Mouse (Mus musculus): ENCODE results near the gene Spock2. TPM values are rescaled to one million over a fixed set of nuclear protein-coding genes. Genes with fewer than 3 reads are reported as not detected.

The Spock2 gene
- 9.2 TPM for polyA plus RNA-seq (2017; shearing (Covaris generic))

GRCm38 (mm10) chr10:60106146-60106530 lies at the start of gene Spock2:
Gene Spock2, plus strand, starts transcription at chr10:60106219.

Other genes with a start within 250 kb of the Spock2 start
- gene Dnajb12, start 226.7 kb upstream of the Spock2 start, polyA plus RNA-seq (2017; shearing (Covaris generic)), result 17.6 TPM
- 60.0 TPM for gene Ddit4, start 154.4 kb upstream of the Spock2 start, polyA plus RNA-seq (2017; shearing (Covaris generic))
- 51.7 TPM for gene Ascc1, start 103.4 kb upstream of the Spock2 start, polyA plus RNA-seq (2017; shearing (Covaris generic))
- gene Anapc16, start 103.1 kb upstream of the Spock2 start, polyA plus RNA-seq (2017; shearing (Covaris generic)), result 121 TPM
- 0.23 TPM for gene Chst3, start 113.0 kb downstream of the Spock2 start, polyA plus RNA-seq (2017; shearing (Covaris generic))
- 434 TPM for gene Psap, start 171.4 kb downstream of the Spock2 start, polyA plus RNA-seq (2017; shearing (Covaris generic))
- gene Vsir, start 240.6 kb downstream of the Spock2 start, polyA plus RNA-seq (2017; shearing (Covaris generic)), result 261 TPM